Mouse (Mus musculus) layer of hippocampus, adult 18-20 months (tissue): ENCODE data around the gene Il17d. TPM values are rescaled to one million over a fixed set of nuclear protein-coding genes. Genes with fewer than 3 reads are reported as not detected.

Experiments
- DNase-seq, 2 experiments: peaks; one replicate each; pipeline ENCODE4 v3.0.0; 2022; ENCODE audit warnings: low spot score in 2 of 2
- total RNA-seq, 2 experiments: library from RNA; stranded (reverse); gene quantifications; 2 replicates each; pipeline ENCODE4 v1.2.3; 2021

The Il17d gene
- total RNA-seq, 2 experiments from 2014 or later = 14.1 to 14.2 TPM

DNA sequence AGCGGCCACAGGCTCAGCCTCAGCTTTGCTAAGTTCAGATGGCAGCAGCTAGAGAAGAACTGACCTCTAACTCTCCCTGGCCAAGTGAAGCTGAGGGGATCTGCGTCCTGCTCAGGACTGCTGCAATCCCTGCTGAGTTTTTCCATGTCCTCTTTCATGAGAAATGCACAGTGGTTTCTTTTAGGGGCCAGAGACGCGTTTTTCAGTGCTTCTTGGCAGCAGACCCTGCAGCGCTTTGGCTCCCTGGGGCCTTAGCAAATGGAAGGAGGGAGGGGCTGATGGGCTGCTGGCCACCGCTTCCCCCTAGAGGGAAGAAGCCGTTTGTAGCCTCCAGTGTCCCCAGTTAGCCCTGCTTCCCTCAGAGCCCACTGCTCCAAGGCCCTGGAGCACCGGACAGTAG, 10.4 kb downstream of the Il17d start:
- DNase-seq = no peak

DNA sequence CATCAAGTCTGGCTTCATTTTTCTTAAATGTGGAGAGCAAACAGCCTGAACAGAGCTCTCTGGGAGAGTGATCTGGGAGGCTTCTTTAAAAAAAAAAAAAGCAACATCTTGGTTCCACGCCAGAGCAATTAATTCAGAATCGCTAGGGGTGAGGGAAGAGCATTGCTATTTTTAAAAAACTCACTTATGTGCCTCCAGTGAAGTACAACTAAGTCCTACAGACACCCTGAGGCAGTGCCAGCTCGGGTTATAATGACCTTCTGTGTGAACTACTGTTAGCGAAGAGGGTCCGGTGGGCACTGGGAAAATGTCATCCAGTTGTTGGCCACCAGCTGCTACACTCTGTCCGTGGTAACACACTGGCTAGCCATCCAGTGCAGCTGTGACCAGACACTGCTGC, 11.1 kb downstream of the Il17d start:
- no peak for DNase-seq

DNA sequence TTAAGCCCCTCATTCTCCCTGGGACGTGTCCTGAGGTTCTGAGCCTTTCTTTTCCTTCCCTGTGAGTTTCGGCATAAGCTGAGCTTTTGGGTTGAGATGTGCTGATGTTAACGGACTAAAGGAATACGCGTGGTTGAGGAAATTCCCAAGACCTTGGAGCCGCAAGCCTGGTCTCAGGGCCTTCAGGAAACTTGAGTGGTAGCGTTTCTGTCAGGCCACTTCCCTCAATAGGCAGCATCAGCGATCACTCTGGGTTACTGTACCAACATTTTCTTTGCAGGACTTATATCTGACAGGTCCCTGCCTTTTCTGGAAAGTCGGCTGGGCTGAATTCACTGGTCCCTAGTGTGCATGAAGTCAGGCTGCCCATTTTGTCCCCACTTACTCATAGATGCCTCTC, 12.2 kb downstream of the Il17d start:
- no peak for DNase-seq

- DNase-seq = no peak
These were observed 12.9 kb downstream of the Il17d start for GRCm38 (mm10) chr14:57537261-57538015.

DNA sequence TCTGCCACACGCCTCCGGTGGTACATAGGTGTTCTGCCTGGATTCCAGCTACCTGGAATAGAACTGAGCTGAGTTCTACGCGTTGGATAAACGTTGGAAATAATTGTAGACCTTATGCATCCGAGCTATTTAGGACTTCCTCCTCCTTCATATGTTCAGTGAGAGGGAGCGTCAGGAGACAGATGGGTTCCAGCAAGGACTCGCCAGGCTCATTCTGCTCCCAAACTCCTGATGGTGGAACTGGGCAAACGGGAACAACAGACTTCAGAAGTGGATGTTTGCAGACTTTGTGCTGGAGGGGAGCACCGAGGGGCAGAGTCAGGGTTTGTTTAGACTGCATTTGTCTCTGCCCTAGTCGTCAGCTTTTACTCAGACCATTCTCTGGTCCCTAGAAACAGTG, 16.1 kb downstream of the Il17d start:
- DNase-seq = peak in 1 of 2 experiments; percentile 65

- no peak for DNase-seq
These were observed 17.7 kb downstream of the Il17d start for GRCm38 (mm10) chr14:57542231-57542630.

- DNase-seq = no peak
These were observed 19.0 kb downstream of the Il17d start for GRCm38 (mm10) chr14:57543420-57544039.

GRCm38 (mm10) chr14:57545526-57545925, 20.9 kb downstream of the Il17d start:
- DNase-seq = no peak

DNA sequence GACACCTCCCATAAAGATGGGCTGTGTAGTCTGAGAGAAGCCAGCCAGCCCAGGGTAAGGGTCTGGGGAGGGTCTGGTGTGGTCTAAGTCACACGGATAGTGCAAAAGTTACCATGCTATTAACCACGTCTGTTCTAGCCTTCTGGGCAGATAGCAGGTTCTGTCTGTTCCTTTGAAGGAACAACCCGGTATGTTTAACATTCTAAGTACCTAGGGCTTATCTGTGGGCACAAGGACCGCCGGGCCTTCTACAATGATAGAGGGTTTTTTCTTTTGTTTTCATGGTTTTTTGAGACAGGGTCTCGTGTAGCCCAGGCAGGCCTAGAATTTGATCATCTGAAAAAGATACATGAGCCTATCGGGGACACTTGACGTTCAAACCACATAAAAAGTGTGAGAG, 21.6 kb downstream of the Il17d start:
- no peak for DNase-seq

DNA sequence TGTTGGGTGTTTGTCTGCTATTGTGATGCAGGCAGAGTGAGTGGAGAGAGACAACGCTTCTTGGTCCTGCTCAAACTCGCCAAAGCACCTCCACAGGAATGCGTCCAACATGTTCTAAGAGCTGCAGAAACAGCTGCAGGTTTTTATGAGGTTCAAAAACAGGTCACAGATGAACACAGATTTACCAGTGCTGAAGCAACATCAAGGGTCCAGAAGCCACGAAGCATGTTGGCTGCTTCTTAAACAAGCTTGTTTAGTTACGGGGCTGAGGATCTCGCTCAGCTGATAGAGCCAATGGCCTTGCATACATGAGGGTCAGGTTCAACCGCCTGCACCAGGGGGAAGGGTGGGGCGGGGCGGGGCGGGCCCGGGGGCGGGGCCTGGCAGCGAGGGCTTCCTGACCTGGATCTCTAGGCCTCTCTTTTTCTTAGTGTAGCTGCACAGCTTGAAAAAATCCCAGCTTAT, 22.0 kb downstream of the Il17d start:
- no peak for DNase-seq

- no peak for DNase-seq
These were observed 22.5 kb downstream of the Il17d start for GRCm38 (mm10) chr14:57547062-57547461.

DNA sequence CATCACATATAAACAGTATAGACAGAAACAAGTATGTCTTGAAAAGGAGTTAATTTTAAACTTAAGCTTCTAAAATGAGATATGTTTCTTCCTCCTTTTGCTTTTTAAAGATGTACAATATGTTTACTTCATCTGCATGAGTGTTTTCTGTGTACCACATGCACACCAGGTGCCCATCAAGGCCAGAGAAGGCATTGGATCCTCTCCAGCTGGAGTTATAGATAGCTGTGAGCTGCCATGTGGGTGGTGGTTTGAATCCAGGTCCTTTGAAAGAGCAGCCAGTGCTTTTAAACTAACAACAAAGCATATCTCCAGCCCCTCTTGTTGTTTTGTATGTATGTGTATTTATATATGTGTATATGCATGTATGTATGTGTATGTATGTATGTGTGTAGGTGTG, 28.4 kb downstream of the Il17d start:
- no peak for DNase-seq

GRCm38 (mm10) chr14:57554434-57554833, 29.9 kb downstream of the Il17d start:
- no peak for DNase-seq

- no peak for DNase-seq
These were observed 31.0 kb downstream of the Il17d start for GRCm38 (mm10) chr14:57555471-57556070.

- DNase-seq = no peak
These were observed 32.3 kb downstream of the Il17d start for GRCm38 (mm10) chr14:57556922-57557321.

- no peak for DNase-seq
These were observed 41.0 kb downstream of the Il17d start for GRCm38 (mm10) chr14:57565626-57566025.

GRCm38 (mm10) chr14:57571155-57572133, 46.9 kb downstream of the Il17d start, which contains the start of gene Eef1akmt1:
TSS of gene Eef1akmt1 (minus strand) at chr14:57571612.
- peak; percentile 94 to 97 for DNase-seq

DNA sequence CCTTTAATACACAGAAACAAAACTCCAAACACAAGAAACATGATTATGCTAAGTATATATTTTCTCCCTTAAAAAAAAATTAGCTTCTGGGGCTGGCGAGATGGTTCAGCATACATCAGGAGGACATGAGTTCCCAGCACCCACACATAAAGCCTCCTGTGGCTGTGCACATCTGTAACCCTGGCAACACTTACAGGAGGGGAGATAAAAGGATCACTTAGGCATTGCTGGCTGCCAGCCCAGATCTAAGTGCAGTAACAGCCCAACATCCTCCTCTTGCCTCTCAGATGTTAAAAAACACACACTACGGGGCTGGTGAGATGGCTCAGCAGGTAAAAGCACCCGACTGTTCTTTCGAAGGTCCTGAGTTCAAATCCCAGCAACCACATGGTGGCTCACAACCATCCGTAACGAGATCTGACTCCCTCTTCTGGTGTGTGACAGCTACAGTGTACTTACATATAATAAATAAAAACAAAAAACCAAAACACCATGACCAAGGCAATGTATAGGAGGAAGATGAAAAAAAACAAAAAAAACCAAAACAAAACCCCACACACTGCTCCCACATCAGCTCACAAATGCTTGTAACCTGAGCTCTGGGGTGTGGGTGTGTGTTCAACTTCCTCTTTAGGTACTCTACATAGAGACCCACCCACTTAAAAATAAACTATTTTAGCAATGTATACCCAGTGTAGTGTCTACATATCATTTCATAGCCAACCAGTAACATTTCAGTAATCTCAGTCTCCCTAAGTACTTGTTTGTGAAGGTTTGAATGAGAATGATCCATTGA, 50.4 kb downstream of the Il17d start:
- DNase-seq = no peak

DNA sequence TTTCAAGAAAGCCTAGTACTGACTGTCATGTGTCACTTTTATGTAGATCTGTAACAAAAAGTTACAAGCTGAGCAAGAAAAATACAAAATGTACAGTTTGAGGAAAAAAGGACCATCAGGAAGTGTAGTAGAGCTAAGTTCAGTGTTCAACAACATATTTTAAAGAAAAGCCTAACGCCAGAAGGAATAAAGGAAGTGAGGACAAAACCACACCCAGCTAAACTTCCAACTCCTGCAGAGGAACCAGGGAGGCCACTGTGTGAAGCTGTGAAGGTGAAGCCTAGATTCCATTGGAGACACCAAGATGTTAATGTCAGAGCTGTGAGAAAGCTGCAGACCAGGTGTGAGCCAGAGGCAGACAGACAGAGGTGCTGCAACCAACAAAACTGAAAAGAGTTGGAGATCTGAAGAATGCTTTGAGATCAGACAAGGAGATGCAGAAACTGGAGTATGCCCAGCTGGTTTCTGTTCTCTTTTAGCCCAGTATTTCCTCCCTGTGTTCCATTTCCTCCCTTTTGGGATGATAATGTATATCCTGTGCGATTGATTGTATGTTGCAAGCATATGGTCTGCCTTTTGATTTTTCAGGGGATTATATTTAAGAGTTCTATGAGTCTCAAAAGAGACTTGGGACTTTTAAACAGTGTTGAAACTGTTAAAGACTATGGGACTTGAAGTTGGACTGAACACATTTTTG, 51.9 kb downstream of the Il17d start:
- no peak for DNase-seq

DNA sequence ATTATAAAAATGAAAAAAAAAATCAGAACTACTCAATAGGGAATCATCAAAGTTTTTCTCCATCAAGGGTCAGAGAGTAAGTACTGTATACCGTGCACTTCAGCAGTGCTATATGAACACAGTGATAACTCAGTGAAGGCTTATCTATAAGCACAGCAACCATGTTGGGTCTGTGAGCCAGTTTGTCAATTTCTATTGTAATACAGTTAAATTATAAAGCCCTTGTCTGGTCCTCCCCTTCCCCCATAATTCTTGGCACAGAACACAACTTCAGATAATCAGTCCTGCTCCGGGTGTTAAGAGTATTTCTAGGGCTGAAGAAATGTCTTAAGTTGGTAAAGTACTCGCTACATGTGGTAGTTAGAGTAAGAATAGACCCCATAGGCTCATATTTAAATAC, 67.3 kb downstream of the Il17d start:
- DNase-seq = no peak
